Mouse (Mus musculus) common myeloid progenitor, adult 5-6 weeks (primary cell): ENCODE measurements around the gene Prl3b1. TPM values are rescaled to one million over a fixed set of nuclear protein-coding genes. Genes with fewer than 3 reads are reported as not detected.

ENCODE experiments used
- ATAC-seq: replicated peaks from 2 replicates; pipeline ENCODE4 v1.8.0; 2016; ENCODE audit warnings: low read depth, mild to moderate bottlenecking, moderate TSS enrichment, inconsistent platforms; ENCODE audit not compliant: poor library complexity, severe bottlenecking
- total RNA-seq: library from RNA; stranded (forward); fragments of 200-1000, 187-1606 nt; gene quantifications from 2 replicates; pipeline ENCODE4 v1.2.3, GENCODE M21; 2017

Gene Prl3b1
- not detected in 2 replicates for total RNA-seq

GRCm38 (mm10) chr13:27241547-27241946 is at the start of gene Prl3b1:
Prl3b1 (plus strand) TSS chr13:27241847.
- ATAC-seq, result no peak

- ATAC-seq, result no peak
Measured at GRCm38 (mm10) chr13:27196359-27196758, 45.3 kb upstream of the Prl3b1 start, which contains the start of gene Prl3c1. Prl3c1 (plus strand) TSS chr13:27196659.

- ATAC-seq, result no peak
Measured at GRCm38 (mm10) chr13:27259136-27259535, 17.5 kb downstream of the Prl3b1 start, which contains the start of gene Prl3a1. Prl3a1 (plus strand) TSS chr13:27259436.

Other genes with a start within 250 kb of the Prl3b1 start
- gene Prl, start 184.3 kb upstream of the Prl3b1 start, total RNA-seq, result not detected in 2 replicates
- gene Prl3d1, start 147.7 kb upstream of the Prl3b1 start, total RNA-seq, result not detected in 2 replicates
- gene Prl3d2, start 120.1 kb upstream of the Prl3b1 start, total RNA-seq, result not detected in 2 replicates
- gene Prl3d3, start 85.1 kb upstream of the Prl3b1 start, total RNA-seq, result not detected in 2 replicates
- gene Prl3c1, start 45.2 kb upstream of the Prl3b1 start, total RNA-seq, result not detected in 2 replicates
- not detected in 2 replicates for gene Prl3a1, start 17.6 kb downstream of the Prl3b1 start, total RNA-seq
- not detected in 2 replicates for gene Prl6a1, start 70.8 kb downstream of the Prl3b1 start, total RNA-seq
- not detected in 2 replicates for gene Prl8a2, start 103.8 kb downstream of the Prl3b1 start, total RNA-seq
- gene Prl2b1, start 149.0 kb downstream of the Prl3b1 start, total RNA-seq, result not detected in 2 replicates
- gene Prl8a6, start 196.8 kb downstream of the Prl3b1 start, total RNA-seq, result not detected in 2 replicates